Comparison of ENCODE assay signal across 7 mouse cellular contexts in genomic region chr2:125660537-125661130, GRCm38 (mm10). TPM values are rescaled to one million over a fixed set of nuclear protein-coding genes. Genes with fewer than 3 reads are reported as not detected.
DNase-seq lines count a peak whose midpoint lies in the region; ATAC-seq lines count a peak whose summit lies in the region.

No protein-coding gene starts in this region.

- 30% methylated on average over 19 of the region's 20 CpGs for WGBS in embryonic facial prominence, embryonic 14.5 days
- 47% methylated on average over 20 of the region's 20 CpGs for WGBS in hindbrain, embryonic 13.5 days
- 46% methylated on average over 20 of the region's 20 CpGs for WGBS in midbrain, embryonic 11.5 days

- no peaks in the 10 kb centered on the region for H3K36me3 ChIP-seq in embryonic facial prominence, embryonic 14.5 days (ENCODE audit: control insufficient read depth, insufficient read depth, low read length)
- no peaks in the 10 kb centered on the region for H3K36me3 ChIP-seq in hindbrain, embryonic 13.5 days
- no peaks in the 10 kb centered on the region for H3K36me3 ChIP-seq in midbrain, embryonic 11.5 days (ENCODE audit: control insufficient read depth, insufficient read depth, low read length)

- DNase-seq in lung, postnatal 10 days: peak; percentile 18
- DNase-seq in lung, postnatal 25 days (ENCODE audit: low spot score): no peak
- peak; percentile 48 for DNase-seq in embryonic facial prominence, embryonic 14.5 days (ENCODE audit: low spot score)
- DNase-seq in midbrain, embryonic 11.5 days (ENCODE audit: low spot score, missing footprints): peak; percentile 78
- DNase-seq in frontal cortex, postnatal 25 days (ENCODE audit: low spot score in 2 of 2): no peak
- DNase-seq in spleen, postnatal 36 days (ENCODE audit: low spot score in 2 of 2): no peak

- H3K9ac ChIP-seq in embryonic facial prominence, embryonic 14.5 days (ENCODE audit: low read depth, low read length): peak overlapping the region; percentile 45
- H3K9ac ChIP-seq in hindbrain, embryonic 13.5 days: peak overlapping the region; percentile 35; the same call in 1 of the 2 replicates
- H3K9ac ChIP-seq in midbrain, embryonic 11.5 days (ENCODE audit: low read length): peak overlapping the region; percentile 27

- ATAC-seq in embryonic facial prominence, embryonic 14.5 days (ENCODE audit: low read depth): peak; percentile 63
- peak; percentile 77 for ATAC-seq in hindbrain, embryonic 13.5 days (ENCODE audit: low FRiP score)
- peak; percentile 33; the same call in 1 of the 2 replicates for ATAC-seq in midbrain, embryonic 11.5 days (ENCODE audit: low FRiP score)

- H3K4me3 ChIP-seq in embryonic facial prominence, embryonic 14.5 days (ENCODE audit: low read depth, low read length): peak overlapping the region; percentile 33
- peak overlapping the region; percentile 23 for H3K4me3 ChIP-seq in hindbrain, embryonic 13.5 days
- no peak overlapping the region for H3K4me3 ChIP-seq in midbrain, embryonic 11.5 days (ENCODE audit: low read depth, low read length)

- H3K27me3 ChIP-seq in embryonic facial prominence, embryonic 14.5 days (replicated peaks; ENCODE audit: control insufficient read depth, insufficient read depth, low read length): no peaks in the 10 kb centered on the region
- peaks cover 6% of the 10 kb centered on the region; the same call in 1 of the 2 replicates for H3K27me3 ChIP-seq in hindbrain, embryonic 13.5 days
- no peaks in the 10 kb centered on the region for H3K27me3 ChIP-seq in midbrain, embryonic 11.5 days (ENCODE audit: control insufficient read depth, insufficient read depth, low read length)

- peaks cover 8% of the 10 kb centered on the region; the same call in 1 of the 2 replicates for H3K4me1 ChIP-seq in embryonic facial prominence, embryonic 14.5 days (ENCODE audit: control insufficient read depth, insufficient read depth, low read length)
- H3K4me1 ChIP-seq in hindbrain, embryonic 13.5 days (replicated peaks): peaks cover 16% of the 10 kb centered on the region
- H3K4me1 ChIP-seq in midbrain, embryonic 11.5 days (ENCODE audit: control insufficient read depth, insufficient read depth, low read length): no peaks in the 10 kb centered on the region

- no peaks in the 10 kb centered on the region for H3K9me3 ChIP-seq in embryonic facial prominence, embryonic 14.5 days (ENCODE audit: control insufficient read depth, low read length)
- H3K9me3 ChIP-seq in hindbrain, embryonic 13.5 days: no peaks in the 10 kb centered on the region
- no peaks in the 10 kb centered on the region for H3K9me3 ChIP-seq in midbrain, embryonic 11.5 days (ENCODE audit: control insufficient read depth, low read length)

- peak overlapping the region; percentile 65 for H3K27ac ChIP-seq in embryonic facial prominence, embryonic 14.5 days (replicated peaks; ENCODE audit: low read depth, low read length)
- no peak overlapping the region; the same call in 1 of the 2 replicates for H3K27ac ChIP-seq in hindbrain, embryonic 13.5 days
- no peak overlapping the region for H3K27ac ChIP-seq in midbrain, embryonic 11.5 days (ENCODE audit: low read depth, low read length)

- peak overlapping the region; percentile 63 for H3K4me2 ChIP-seq in embryonic facial prominence, embryonic 14.5 days (ENCODE audit: low read depth, low read length)
- H3K4me2 ChIP-seq in hindbrain, embryonic 13.5 days: peak overlapping the region; percentile 48
- peak overlapping the region; percentile 30 for H3K4me2 ChIP-seq in midbrain, embryonic 11.5 days

RNA-seq across cellular contexts. Expression of gene Eid1, which starts 12.3 kb away (rescaled TPM):
- polyA plus RNA-seq in embryonic facial prominence, embryonic 14.5 days (2014; fragmentation: Nextera tagmentation; extraction: Ambion mirVana): 273 and 294 TPM in 2 replicates
- polyA plus RNA-seq in hindbrain, embryonic 13.5 days (2015; fragmentation: Nextera tagmentation; extraction: Ambion mirVana): 398 and 400 TPM in 2 replicates
- polyA plus RNA-seq in midbrain, embryonic 11.5 days (2014; fragmentation: Nextera tagmentation; extraction: Ambion mirVana): 281 and 308 TPM in 2 replicates

RNA-seq across cellular contexts. Expression of gene Cep152, which starts 35.7 kb away (rescaled TPM):
- polyA plus RNA-seq in embryonic facial prominence, embryonic 14.5 days (2014; fragmentation: Nextera tagmentation; extraction: Ambion mirVana): 6.9 and 7.0 TPM in 2 replicates
- 3.4 and 3.8 TPM in 2 replicates for polyA plus RNA-seq in hindbrain, embryonic 13.5 days (2015; fragmentation: Nextera tagmentation; extraction: Ambion mirVana)
- polyA plus RNA-seq in midbrain, embryonic 11.5 days (2014; fragmentation: Nextera tagmentation; extraction: Ambion mirVana): 7.3 and 8.2 TPM in 2 replicates

Comparison
In these comparisons a context has a peak if more than half of its experiments do, and no peak if none do; other contexts are left out.
1. DNase-seq: peak in lung, postnatal 10 days (single experiment), embryonic facial prominence, embryonic 14.5 days (single experiment) and midbrain, embryonic 11.5 days (single experiment); none in lung, postnatal 25 days (single experiment), frontal cortex, postnatal 25 days (0 of 2) and spleen, postnatal 36 days (0 of 2).
2. Peak in every context shown above with its lines, with median percentiles within 50 percentile points of each other: ATAC-seq, H3K4me2 ChIP-seq and H3K9ac ChIP-seq.